Mouse (Mus musculus): ENCODE data around the gene P2rx4. TPM values are rescaled to one million over a fixed set of nuclear protein-coding genes. Genes with fewer than 3 reads are reported as not detected.

The P2rx4 gene
- polyA plus RNA-seq, 1 experiment from 2014 or later, result 6.6 TPM

- 81% methylated on average over 1 of the region's 1 CpGs for whole genome bisulfite sequencing
- Histone ChIP-seq H3K36me3 (ENCODE audit: control insufficient read depth, insufficient read depth, low read length) (no peaks in the 10 kb centered on the region), H3K27me3 (replicated peaks; ENCODE audit: control insufficient read depth, insufficient read depth, low read length) (no peaks in the 10 kb centered on the region), H3K4me2 (ENCODE audit: low read length) (no peak overlapping the region), H3K9me3 (replicated peaks; ENCODE audit: control insufficient read depth, low read length) (no peaks in the 10 kb centered on the region), H3K4me1 (ENCODE audit: control insufficient read depth, insufficient read depth, low read length) (no peaks in the 10 kb centered on the region), H3K4me3 (ENCODE audit: low read depth, low read length) (no peak overlapping the region), H3K9ac (ENCODE audit: low read length) (no peak overlapping the region), H3K27ac (ENCODE audit: low read depth, low read length) (no peak overlapping the region)
- ATAC-seq (no peak), DNase-seq (ENCODE audit: low spot score) (no peak)
Observed at GRCm38 (mm10) chr5:122715723-122716122, 8.4 kb downstream of the P2rx4 start.

GRCm38 (mm10) chr5:122716793-122717192 lies 9.4 kb downstream of the P2rx4 start:
- 93% methylated on average over 2 of the region's 2 CpGs for WGBS
- DNase-seq (ENCODE audit: low spot score), result no peak
- no peak overlapping the region for H3K4me3 ChIP-seq (ENCODE audit: low read depth, low read length)

DNA sequence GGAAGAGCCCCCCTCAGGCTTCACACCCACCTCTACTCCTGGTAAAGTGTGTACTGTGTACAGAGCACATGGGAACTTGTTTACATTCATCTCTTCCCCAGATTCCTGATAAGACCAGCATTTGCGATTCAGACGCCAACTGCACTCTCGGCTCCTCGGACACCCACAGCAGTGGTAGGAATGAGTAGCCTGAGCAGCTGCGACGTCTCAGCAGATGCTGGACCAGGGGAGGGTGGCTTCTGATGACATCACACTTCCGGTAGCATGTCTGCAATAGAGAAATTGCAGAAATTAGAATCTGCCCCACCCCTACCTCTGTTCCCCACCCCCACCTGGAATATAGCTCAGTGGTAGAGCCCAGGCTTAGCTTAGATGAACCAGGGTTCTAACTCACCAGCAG lies 11.1 kb downstream of the P2rx4 start:
- ATAC-seq, result no peak
- DNase-seq (ENCODE audit: low spot score), result no peak
- WGBS, result 86% methylated on average over 7 of the region's 7 CpGs
- no peak overlapping the region for H3K27ac ChIP-seq (ENCODE audit: low read depth, low read length)
- H3K9me3 ChIP-seq (replicated peaks; ENCODE audit: control insufficient read depth, low read length), result 0 out of 2 replicates have a peak, but pooled peaks cover 3% of the 10 kb centered on the region
- H3K27me3 ChIP-seq (replicated peaks; ENCODE audit: control insufficient read depth, insufficient read depth, low read length), result no peaks in the 10 kb centered on the region
- no peak overlapping the region for H3K4me2 ChIP-seq (ENCODE audit: low read length)
- no peaks in the 10 kb centered on the region for H3K36me3 ChIP-seq (ENCODE audit: control insufficient read depth, insufficient read depth, low read length)
- no peak overlapping the region for H3K4me3 ChIP-seq (ENCODE audit: low read depth, low read length)
- no peak overlapping the region for H3K9ac ChIP-seq (ENCODE audit: low read length)
- no peaks in the 10 kb centered on the region for H3K4me1 ChIP-seq (ENCODE audit: control insufficient read depth, insufficient read depth, low read length)

More at GRCm38 (mm10) chr5:122716793-122717192, 9.4 kb downstream of the P2rx4 start:
- ATAC-seq, result no peak
- H3K4me1 ChIP-seq (ENCODE audit: control insufficient read depth, insufficient read depth, low read length), result no peaks in the 10 kb centered on the region
- no peaks in the 10 kb centered on the region for H3K9me3 ChIP-seq (replicated peaks; ENCODE audit: control insufficient read depth, low read length)
- no peak overlapping the region for H3K27ac ChIP-seq (ENCODE audit: low read depth, low read length)
- H3K27me3 ChIP-seq (replicated peaks; ENCODE audit: control insufficient read depth, insufficient read depth, low read length), result no peaks in the 10 kb centered on the region
- no peak overlapping the region for H3K4me2 ChIP-seq (ENCODE audit: low read length)
- no peak overlapping the region for H3K9ac ChIP-seq (ENCODE audit: low read length)
- no peaks in the 10 kb centered on the region for H3K36me3 ChIP-seq (ENCODE audit: control insufficient read depth, insufficient read depth, low read length)

DNA sequence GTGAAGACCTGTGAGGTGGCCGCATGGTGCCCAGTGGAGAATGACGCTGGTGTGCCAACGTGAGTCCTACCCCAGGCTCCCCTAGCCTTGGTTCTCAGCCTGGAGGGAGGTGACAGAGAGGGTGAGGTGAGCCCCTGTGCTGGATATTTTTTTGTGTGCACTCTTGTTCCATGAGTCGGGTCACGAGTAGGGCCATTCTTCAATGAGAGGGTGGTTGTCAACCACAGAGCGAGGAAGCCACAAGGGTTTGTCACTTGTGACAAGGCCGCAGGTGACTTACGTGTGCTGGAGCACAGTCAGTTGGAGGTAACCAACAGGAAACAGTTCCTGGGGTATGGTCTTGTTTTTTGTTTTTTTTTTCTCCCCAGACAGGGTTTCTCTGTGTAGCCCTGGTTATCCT lies 11.8 kb downstream of the P2rx4 start:
- H3K9ac ChIP-seq (ENCODE audit: low read length), result no peak overlapping the region
- H3K9me3 ChIP-seq (replicated peaks; ENCODE audit: control insufficient read depth, low read length), result 0 out of 2 replicates have a peak, but pooled peaks cover 3% of the 10 kb centered on the region
- ATAC-seq (no peak), DNase-seq (ENCODE audit: low spot score) (no peak)
- H3K4me3 ChIP-seq (ENCODE audit: low read depth, low read length), result no peak overlapping the region
- no peak overlapping the region for H3K27ac ChIP-seq (ENCODE audit: low read depth, low read length)
- H3K27me3 ChIP-seq (replicated peaks; ENCODE audit: control insufficient read depth, insufficient read depth, low read length), result no peaks in the 10 kb centered on the region
- H3K4me1 ChIP-seq (ENCODE audit: control insufficient read depth, insufficient read depth, low read length), result no peaks in the 10 kb centered on the region
- WGBS, result 95% methylated on average over 8 of the region's 8 CpGs
- no peaks in the 10 kb centered on the region for H3K36me3 ChIP-seq (ENCODE audit: control insufficient read depth, insufficient read depth, low read length)
- no peak overlapping the region for H3K4me2 ChIP-seq (ENCODE audit: low read length)

- DNase-seq (ENCODE audit: low spot score), result no peak
- 94% methylated on average over 13 of the region's 13 CpGs for WGBS
- Histone ChIP-seq H3K4me3 (ENCODE audit: low read depth, low read length) (no peak overlapping the region), H3K4me2 (ENCODE audit: low read length) (no peak overlapping the region), H3K27me3 (replicated peaks; ENCODE audit: control insufficient read depth, insufficient read depth, low read length) (no peaks in the 10 kb centered on the region), H3K27ac (ENCODE audit: low read depth, low read length) (no peak overlapping the region), H3K4me1 (ENCODE audit: control insufficient read depth, insufficient read depth, low read length) (no peaks in the 10 kb centered on the region), H3K9ac (ENCODE audit: low read length) (no peak overlapping the region), H3K9me3 (replicated peaks; ENCODE audit: control insufficient read depth, low read length) (0 out of 2 replicates have a peak, but pooled peaks cover 3% of the 10 kb centered on the region), H3K36me3 (ENCODE audit: control insufficient read depth, insufficient read depth, low read length) (0 out of 2 replicates have a peak, but pooled peaks cover 5% of the 10 kb centered on the region)
- no peak for ATAC-seq
Observed at GRCm38 (mm10) chr5:122725453-122725852, 18.1 kb downstream of the P2rx4 start.

DNA sequence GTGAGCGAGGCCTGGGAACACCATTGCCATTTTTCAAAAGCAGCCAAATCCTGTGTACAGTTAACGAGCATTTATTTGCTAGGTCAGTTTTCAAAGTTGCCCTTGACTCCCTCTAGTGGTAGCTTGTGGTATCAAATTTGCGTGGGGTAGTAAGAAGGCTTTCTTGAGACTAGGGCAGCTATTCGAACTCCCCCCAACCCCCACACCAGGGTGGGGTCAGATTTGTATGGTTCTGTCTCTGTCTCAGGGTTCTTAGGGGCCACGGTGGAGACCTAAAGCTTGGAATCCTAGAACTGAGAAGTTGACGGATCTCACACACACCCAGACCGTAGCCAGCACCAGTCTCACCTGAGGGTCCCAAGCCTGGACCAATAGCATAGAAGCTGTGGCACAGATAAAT lies 18.7 kb downstream of the P2rx4 start:
- Histone ChIP-seq H3K27ac (ENCODE audit: low read depth, low read length) (no peak overlapping the region), H3K4me1 (ENCODE audit: control insufficient read depth, insufficient read depth, low read length) (no peaks in the 10 kb centered on the region), H3K27me3 (replicated peaks; ENCODE audit: control insufficient read depth, insufficient read depth, low read length) (no peaks in the 10 kb centered on the region), H3K4me3 (ENCODE audit: low read depth, low read length) (no peak overlapping the region), H3K9ac (ENCODE audit: low read length) (no peak overlapping the region), H3K4me2 (ENCODE audit: low read length) (no peak overlapping the region), H3K36me3 (ENCODE audit: control insufficient read depth, insufficient read depth, low read length) (0 out of 2 replicates have a peak, but pooled peaks cover 10% of the 10 kb centered on the region), H3K9me3 (replicated peaks; ENCODE audit: control insufficient read depth, low read length) (0 out of 2 replicates have a peak, but pooled peaks cover 3% of the 10 kb centered on the region)
- ATAC-seq (peak; percentile 52), DNase-seq (ENCODE audit: low spot score) (peak; percentile 90)
- 20% methylated on average over 7 of the region's 7 CpGs for WGBS

GRCm38 (mm10) chr5:122726595-122726994 lies 19.3 kb downstream of the P2rx4 start:
- Histone ChIP-seq H3K4me3 (ENCODE audit: low read depth, low read length) (no peak overlapping the region), H3K27ac (ENCODE audit: low read depth, low read length) (no peak overlapping the region), H3K27me3 (replicated peaks; ENCODE audit: control insufficient read depth, insufficient read depth, low read length) (no peaks in the 10 kb centered on the region), H3K4me1 (ENCODE audit: control insufficient read depth, insufficient read depth, low read length) (no peaks in the 10 kb centered on the region), H3K4me2 (ENCODE audit: low read length) (no peak overlapping the region), H3K9me3 (replicated peaks; ENCODE audit: control insufficient read depth, low read length) (0 out of 2 replicates have a peak, but pooled peaks cover 3% of the 10 kb centered on the region), H3K9ac (ENCODE audit: low read length) (no peak overlapping the region), H3K36me3 (ENCODE audit: control insufficient read depth, insufficient read depth, low read length) (0 out of 2 replicates have a peak, but pooled peaks cover 10% of the 10 kb centered on the region)
- DNase-seq (ENCODE audit: low spot score) (no peak), ATAC-seq (no peak)
- 84% methylated on average over 5 of the region's 5 CpGs for WGBS

- WGBS, result 90% methylated on average over 7 of the region's 7 CpGs
- ATAC-seq (no peak), DNase-seq (ENCODE audit: low spot score) (no peak)
- Histone ChIP-seq H3K36me3 (ENCODE audit: control insufficient read depth, insufficient read depth, low read length) (0 out of 2 replicates have a peak, but pooled peaks cover 10% of the 10 kb centered on the region), H3K4me1 (ENCODE audit: control insufficient read depth, insufficient read depth, low read length) (no peaks in the 10 kb centered on the region), H3K9me3 (replicated peaks; ENCODE audit: control insufficient read depth, low read length) (0 out of 2 replicates have a peak, but pooled peaks cover 3% of the 10 kb centered on the region), H3K4me2 (ENCODE audit: low read length) (no peak overlapping the region), H3K27me3 (replicated peaks; ENCODE audit: control insufficient read depth, insufficient read depth, low read length) (no peaks in the 10 kb centered on the region), H3K9ac (ENCODE audit: low read length) (no peak overlapping the region), H3K27ac (ENCODE audit: low read depth, low read length) (no peak overlapping the region), H3K4me3 (ENCODE audit: low read depth, low read length) (no peak overlapping the region)
Observed at GRCm38 (mm10) chr5:122727096-122727495, 19.8 kb downstream of the P2rx4 start.

DNA sequence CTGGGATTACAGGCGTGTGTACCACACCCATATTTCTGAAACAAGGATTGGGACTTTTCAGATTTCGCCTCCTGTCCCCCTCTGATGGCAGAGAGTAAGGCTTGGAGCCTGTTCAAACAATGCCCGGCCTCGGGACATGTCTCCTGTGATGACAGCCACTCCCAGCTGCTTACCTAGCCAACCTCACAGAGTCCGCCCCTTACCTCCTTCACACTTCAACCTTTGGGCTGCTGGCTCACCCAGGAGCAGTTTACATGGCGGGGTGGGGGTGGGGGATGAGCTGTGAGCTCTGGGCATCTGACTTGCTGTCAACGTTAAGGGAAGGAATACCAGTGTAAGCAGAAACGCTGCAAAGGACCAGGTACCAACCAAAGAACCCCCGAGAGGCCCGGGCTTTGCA lies 23.4 kb downstream of the P2rx4 start:
- WGBS, result 91% methylated on average over 10 of the region's 10 CpGs
- no peaks in the 10 kb centered on the region for H3K4me1 ChIP-seq (ENCODE audit: control insufficient read depth, insufficient read depth, low read length)
- H3K9ac ChIP-seq (ENCODE audit: low read length), result no peak overlapping the region
- H3K9me3 ChIP-seq (replicated peaks; ENCODE audit: control insufficient read depth, low read length), result no peaks in the 10 kb centered on the region
- no peak for ATAC-seq
- H3K27ac ChIP-seq (ENCODE audit: low read depth, low read length), result no peak overlapping the region
- H3K4me2 ChIP-seq (ENCODE audit: low read length), result no peak overlapping the region
- peaks cover 16% of the 10 kb centered on the region; the same call in 1 of the 2 replicates for H3K36me3 ChIP-seq (ENCODE audit: control insufficient read depth, insufficient read depth, low read length)
- no peak overlapping the region for H3K4me3 ChIP-seq (ENCODE audit: low read depth, low read length)
- H3K27me3 ChIP-seq (replicated peaks; ENCODE audit: control insufficient read depth, insufficient read depth, low read length), result no peaks in the 10 kb centered on the region
- DNase-seq (ENCODE audit: low spot score), result no peak

Measured in forebrain, embryonic 14.5 days (tissue).